Mouse (Mus musculus): ENCODE data around the gene Slc35e3. TPM values are rescaled to one million over a fixed set of nuclear protein-coding genes. Genes with fewer than 3 reads are reported as not detected.
A peak's percentile ranks its signal among the peaks of the same experiment; 100 is the strongest.
"Not testable (repeated sequence)": the region's sequence is repeated elsewhere in the genome, so short reads cannot be mapped to it uniquely, and the experiment has no call there.

Gene Slc35e3
- total RNA-seq, 2 experiments from 2014 or later, result 3.7 to 5.0 TPM

GRCm38 (mm10) chr10:117734104-117734852 lies 11.9 kb downstream of the Slc35e3 start:
- not testable (repeated sequence) for DNase-seq (ENCODE audit: low spot score)

- DNase-seq (ENCODE audit: low spot score), result not testable (repeated sequence)
Measured at GRCm38 (mm10) chr10:117733626-117734025, 12.5 kb downstream of the Slc35e3 start.

GRCm38 (mm10) chr10:117732962-117733592 lies 13.1 kb downstream of the Slc35e3 start:
- DNase-seq (ENCODE audit: low spot score), result no peak

- DNase-seq (ENCODE audit: low spot score), result no peak
Measured at GRCm38 (mm10) chr10:117732184-117732583, 14.0 kb downstream of the Slc35e3 start.

GRCm38 (mm10) chr10:117731244-117732101 lies 14.7 kb downstream of the Slc35e3 start:
- peak; percentile 38 for DNase-seq (ENCODE audit: low spot score)

GRCm38 (mm10) chr10:117730637-117731203 lies 15.4 kb downstream of the Slc35e3 start:
- DNase-seq (ENCODE audit: low spot score), result no peak

- no peak for DNase-seq (ENCODE audit: low spot score)
Measured at GRCm38 (mm10) chr10:117730140-117730539, 16.0 kb downstream of the Slc35e3 start.

GRCm38 (mm10) chr10:117729139-117729814 lies 16.9 kb downstream of the Slc35e3 start:
- no peak for DNase-seq (ENCODE audit: low spot score)

- no peak for DNase-seq (ENCODE audit: low spot score)
Measured at GRCm38 (mm10) chr10:117728574-117728973, 17.6 kb downstream of the Slc35e3 start.

GRCm38 (mm10) chr10:117727518-117728110 lies 18.6 kb downstream of the Slc35e3 start:
- no peak for DNase-seq (ENCODE audit: low spot score)

- DNase-seq (ENCODE audit: low spot score), result no peak
Measured at GRCm38 (mm10) chr10:117726888-117727385, 19.2 kb downstream of the Slc35e3 start.

GRCm38 (mm10) chr10:117726350-117726749 lies 19.8 kb downstream of the Slc35e3 start:
- DNase-seq (ENCODE audit: low spot score), result no peak

GRCm38 (mm10) chr10:117725671-117726070 lies 20.5 kb downstream of the Slc35e3 start:
- no peak for DNase-seq (ENCODE audit: low spot score)

- DNase-seq (ENCODE audit: low spot score), result no peak
Measured at GRCm38 (mm10) chr10:117724804-117725361, 21.3 kb downstream of the Slc35e3 start.

- DNase-seq (ENCODE audit: low spot score), result no peak
Measured at GRCm38 (mm10) chr10:117724136-117724718, 21.9 kb downstream of the Slc35e3 start.

- peak; percentile 27 for DNase-seq (ENCODE audit: low spot score)
Measured at GRCm38 (mm10) chr10:117718161-117719119, 27.7 kb downstream of the Slc35e3 start.

- DNase-seq (ENCODE audit: low spot score), result peak; percentile 22
Measured at GRCm38 (mm10) chr10:117717583-117717982, 28.6 kb downstream of the Slc35e3 start.

- DNase-seq (ENCODE audit: low spot score), result no peak
Measured at GRCm38 (mm10) chr10:117716686-117717085, 29.5 kb downstream of the Slc35e3 start.
